Mouse (Mus musculus) gastrocnemius, postnatal 14 days (tissue): ENCODE data around the gene Phldb1. TPM values are rescaled to one million over a fixed set of nuclear protein-coding genes. Genes with fewer than 3 reads are reported as not detected.
A peak's percentile ranks its signal among the peaks of the same experiment; 100 is the strongest.
"Not testable (repeated sequence)": the region's sequence is repeated elsewhere in the genome, so short reads cannot be mapped to it uniquely, and the experiment has no call there.

Source experiments
- DNase-seq: peaks from one replicate; pipeline ENCODE4 v3.0.0; 2021; ENCODE audit warnings: mixed read lengths
- intact Hi-C: fragments of 180-260 bp; cut with DNase I; formaldehyde crosslinking; loops from one replicate; pipeline ENCODE4 v1.15.1; 2025; ENCODE audit warnings: low total_unique reads
- long read RNA-seq, 2 experiments: library from polyadenylated mRNA; stranded (forward); transcript quantifications; one replicate each; pipeline ENCODE4 v2.0.0; 2021
- total RNA-seq, 2 experiments: library from RNA; stranded (reverse); gene quantifications; 2 replicates each; pipeline ENCODE4 v1.2.3; 2021

Gene Phldb1
- 10 to 100 TPM; 43.8 to 47.6 TPM for total RNA-seq
- long read RNA-seq, experiment 1, partial matches to known transcripts = 7 of 29 reads
- long read RNA-seq, experiment 1, other reads (novel, unspliced or antisense) = 22 of 29 reads
- long read RNA-seq, experiment 2, partial matches to known transcripts = 8 of 29 reads
- long read RNA-seq, experiment 2, other reads (novel, unspliced or antisense) = 21 of 29 reads

GRCm38 (mm10) chr9:44734524-44735494, at the start of gene Phldb1:
Gene Phldb1, minus strand, starts transcription at chr9:44735198.
- intact Hi-C loops = no loop called here
- DNase-seq = peak; percentile 87

GRCm38 (mm10) chr9:44772750-44773651, 38.0 kb upstream of the Phldb1 start:
- DNase-seq = peak; percentile 94
- intact Hi-C loops = no loop called here

DNA sequence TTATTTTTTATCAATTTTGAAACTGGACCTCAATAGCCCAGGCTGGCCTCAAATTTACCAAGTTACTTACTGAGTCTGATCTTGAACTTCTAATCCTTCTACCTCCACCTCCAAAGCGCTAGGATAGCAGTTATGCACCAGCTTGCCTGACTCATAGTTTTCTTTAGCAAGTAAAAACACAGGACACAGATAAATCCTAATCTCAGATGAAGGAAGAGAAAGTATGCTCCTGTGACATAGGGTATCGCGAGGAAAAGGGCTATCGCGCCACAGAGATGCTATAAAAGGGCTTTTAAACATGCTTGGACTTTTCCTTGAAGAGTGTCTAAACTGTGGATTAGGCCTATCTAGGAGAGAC, 37.4 kb upstream of the Phldb1 start:
- no peak for DNase-seq
- intact Hi-C loops = no loop called here

DNA sequence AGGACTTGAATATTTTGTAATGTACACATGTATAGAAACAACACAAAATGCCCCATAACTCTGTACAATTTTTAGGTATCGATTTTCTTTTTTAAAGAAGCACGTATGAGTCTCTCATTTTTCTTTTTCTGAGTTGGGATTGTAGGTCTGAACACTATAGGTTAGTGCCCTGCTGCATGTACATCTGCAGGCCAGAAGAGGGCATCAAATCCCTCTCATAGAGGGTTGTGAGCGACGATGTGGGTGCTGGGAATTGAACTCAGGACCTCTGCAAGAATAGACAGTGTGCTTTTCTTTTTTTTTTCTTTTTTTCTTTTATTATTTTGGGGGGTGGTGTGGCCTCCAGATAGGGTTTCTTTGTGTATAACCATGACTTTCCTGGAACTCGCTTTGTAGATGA, 36.4 kb upstream of the Phldb1 start:
- DNase-seq = no peak
- intact Hi-C loops = no loop called here

GRCm38 (mm10) chr9:44768029-44768394, 33.0 kb upstream of the Phldb1 start:
- DNase-seq, intact Hi-C loops: not testable (repeated sequence)

GRCm38 (mm10) chr9:44767101-44768028, 32.4 kb upstream of the Phldb1 start, which contains the start of the genes Arcn1 and Ift46:
Gene Arcn1, minus strand, starts transcription at chr9:44767845.
Gene Ift46, plus strand, starts transcription at chr9:44767908.
- intact Hi-C loops = no loop called here
- peak; percentile 83 for DNase-seq

DNA sequence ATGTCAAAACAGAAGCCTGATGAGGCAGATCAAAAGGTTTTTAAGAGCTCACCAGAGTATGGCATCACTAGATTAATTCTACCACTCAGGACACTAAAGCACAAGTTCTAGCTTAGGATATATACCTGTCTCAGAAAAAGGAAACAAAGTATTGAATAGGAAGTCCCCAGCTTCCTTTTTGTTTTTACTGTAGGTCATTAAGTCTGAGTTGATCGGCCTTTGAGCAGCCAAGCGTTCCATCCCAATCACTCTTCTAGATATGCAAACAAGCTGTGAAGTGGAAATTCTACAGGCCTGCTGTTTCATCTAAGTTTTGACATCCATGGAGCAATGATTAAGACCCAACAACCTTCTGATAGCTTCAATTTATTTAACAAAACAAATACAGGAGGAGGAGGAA, 25.9 kb upstream of the Phldb1 start:
- DNase-seq = no peak
- intact Hi-C loops = no loop called here

- no peak for DNase-seq
- intact Hi-C loops = loop anchor here (10.0 kb wide), 1 partner anchor 84 kb away; no protein-coding TSS in a partner anchor
Observed at GRCm38 (mm10) chr9:44748473-44748872, 13.5 kb upstream of the Phldb1 start.

GRCm38 (mm10) chr9:44747341-44747740, 12.3 kb upstream of the Phldb1 start:
- DNase-seq = no peak
- intact Hi-C loops = loop anchor here (10.0 kb wide), 1 partner anchor 83 kb away; no protein-coding TSS in a partner anchor

DNA sequence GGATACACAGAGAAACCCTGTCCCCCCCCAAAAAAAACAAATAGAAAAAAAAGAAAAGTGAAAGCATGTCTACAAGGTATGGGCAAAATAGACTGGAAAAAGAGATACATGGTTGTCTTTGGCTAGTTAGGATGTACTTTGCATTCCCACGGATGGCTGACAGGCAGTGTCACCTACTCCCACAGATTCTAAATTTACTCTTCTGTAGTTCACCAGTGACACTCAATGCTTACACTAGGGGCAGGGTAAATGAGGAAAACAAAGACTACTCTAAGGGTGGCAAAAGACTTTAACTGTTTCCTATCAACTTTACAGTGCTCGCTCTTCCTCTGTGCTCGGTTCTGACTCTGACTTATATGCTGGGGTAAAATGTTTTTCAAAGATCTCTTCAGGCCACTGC, 11.7 kb upstream of the Phldb1 start:
- DNase-seq = no peak
- intact Hi-C loops = loop anchor here (10.0 kb wide), 1 partner anchor 82 kb away; no protein-coding TSS in a partner anchor

DNA sequence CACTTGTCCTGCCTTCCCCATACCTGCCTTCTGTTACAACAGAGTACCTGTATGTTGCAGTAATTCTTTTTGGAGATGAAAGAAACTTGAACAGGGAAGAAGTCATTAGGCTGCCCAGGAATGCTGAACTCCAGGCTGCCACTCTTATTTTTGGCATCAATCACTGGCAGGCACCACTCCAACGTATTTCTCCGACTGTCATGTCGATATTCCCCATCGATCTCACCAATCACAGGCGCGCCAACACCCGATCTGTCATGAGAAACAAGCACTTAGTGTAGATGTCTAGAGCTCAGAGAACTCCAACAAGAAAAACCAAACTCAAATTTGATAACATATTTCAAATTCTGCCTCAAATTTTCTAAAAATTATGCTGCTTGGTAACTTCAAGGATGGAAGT, 10.4 kb upstream of the Phldb1 start:
- intact Hi-C loops = loop anchor here (10.0 kb wide), 1 partner anchor 81 kb away; no protein-coding TSS in a partner anchor
- DNase-seq = no peak

- intact Hi-C loops = loop anchor here (10.0 kb wide), 1 partner anchor 76 kb away; no protein-coding TSS in a partner anchor
- no peak for DNase-seq
Observed at GRCm38 (mm10) chr9:44740663-44741192, 5.7 kb upstream of the Phldb1 start.

DNA sequence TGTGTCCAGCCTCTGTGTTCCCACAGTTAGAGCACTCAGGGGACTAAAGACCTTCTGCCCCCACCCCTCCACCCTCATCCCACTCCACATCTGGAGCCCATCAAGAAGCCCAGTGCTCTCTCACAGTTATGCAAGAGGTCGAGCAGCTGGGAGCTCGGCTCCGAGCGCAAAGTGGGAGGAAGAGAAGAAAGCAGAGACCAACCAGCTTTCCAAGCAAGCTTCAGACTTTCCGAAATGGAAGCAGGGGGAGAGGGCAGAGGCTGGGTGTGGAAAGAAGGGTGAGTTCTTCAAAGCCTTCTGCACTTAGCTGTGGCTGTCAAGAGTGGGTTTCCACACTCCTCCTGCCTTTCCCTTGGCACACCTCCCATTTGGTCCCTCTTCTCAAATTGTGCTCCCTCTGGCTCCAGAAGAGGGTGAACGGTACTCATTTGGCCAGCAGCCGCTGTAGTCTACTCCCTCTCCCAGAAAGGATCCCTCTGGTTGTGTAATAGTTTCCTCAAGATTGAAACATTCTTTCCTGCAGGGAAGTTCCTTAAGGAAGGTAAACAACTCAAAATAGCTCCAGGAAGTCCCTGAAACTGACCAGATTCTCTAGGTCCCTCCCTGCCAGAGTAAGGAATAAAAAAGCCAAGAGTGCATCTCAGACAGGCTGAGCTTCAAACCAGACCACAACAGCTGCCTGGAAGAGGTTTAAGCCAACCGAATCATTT, 2.4 kb upstream of the Phldb1 start:
- DNase-seq = peak; percentile 75
- intact Hi-C loops = no loop called here

- intact Hi-C loops = no loop called here
Observed at GRCm38 (mm10) chr9:44736301-44736700, 1.3 kb upstream of the Phldb1 start.

GRCm38 (mm10) chr9:44735886-44736285, 888 bp upstream of the Phldb1 start:
- no peak for DNase-seq
- intact Hi-C loops = no loop called here

More at GRCm38 (mm10) chr9:44736301-44736700, 1.3 kb upstream of the Phldb1 start:
- DNase-seq = no peak

DNA sequence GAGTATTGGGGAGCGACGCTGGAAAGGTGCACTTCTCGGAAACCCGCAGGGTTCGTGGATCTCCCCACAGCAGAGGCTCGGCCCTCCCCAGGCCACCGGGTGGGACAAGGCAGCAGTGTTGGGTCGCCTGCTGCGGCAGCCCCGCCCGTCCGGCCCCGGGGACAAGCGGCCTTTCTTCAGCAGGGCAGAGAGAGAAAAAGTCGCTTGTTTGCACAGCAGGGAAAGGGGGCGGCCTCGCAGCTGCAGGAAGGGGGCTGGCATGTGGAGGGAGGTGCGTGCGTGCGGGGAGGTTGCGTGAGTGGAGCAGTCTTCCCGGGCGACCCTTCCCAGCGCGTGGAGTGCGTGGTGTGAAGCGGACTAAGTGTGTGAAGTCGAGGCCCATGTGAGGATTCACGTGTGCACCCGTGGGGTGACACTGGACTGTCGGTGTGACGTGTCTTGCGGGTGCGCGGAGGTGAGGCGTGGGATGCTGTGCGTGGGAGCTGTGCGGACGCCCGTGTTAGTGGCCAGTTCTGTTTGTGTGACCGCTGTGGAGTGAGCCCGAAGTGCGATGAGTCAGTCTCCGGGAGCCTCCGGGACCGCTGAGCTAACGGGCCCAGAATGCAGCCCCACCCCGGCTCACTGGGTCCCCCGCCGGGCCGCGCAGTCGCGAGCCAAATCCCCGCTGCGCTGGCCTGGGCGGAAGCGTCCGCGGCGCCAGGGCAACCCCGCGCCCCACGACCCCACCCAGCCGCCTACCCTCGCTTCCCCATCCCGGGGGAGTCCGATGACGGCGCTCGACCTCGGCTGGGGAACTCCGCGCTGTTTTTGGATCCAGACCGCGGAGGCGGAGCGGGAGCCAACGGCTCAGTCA, 1.1 kb downstream of the Phldb1 start:
- DNase-seq = peak; percentile 84
- intact Hi-C loops = no loop called here
